Comparison of ENCODE assay signal across 22 mouse cellular contexts in genomic region chr3:151331906-151332305, GRCm38 (mm10).
DNase-seq lines count a peak whose midpoint lies in the region; ATAC-seq and TF ChIP-seq lines count a peak whose summit lies in the region.
"Had no signal": no experiment of that assay in that cellular context is flagged by ENCODE, and none has a peak within 500 bp of the region (broad histone marks: within the 10 kb centered on the region; RNA-seq: fewer than 3 reads in every experiment).

No protein-coding gene starts in this region.

- intact Hi-C loops in left cerebral cortex, postnatal 14 days (cut with DNase I): no loop called here

- TF ChIP-seq CTCF in kidney, postnatal 0 days (IDR thresholded peaks at IDR 0.05; ENCODE audit: low read depth): no peak

- no peak overlapping the region for H3K4me3 ChIP-seq in heart, embryonic 11.5 days (ENCODE audit: low read depth, low read length)
- no peak overlapping the region for H3K4me3 ChIP-seq in kidney, postnatal 0 days (replicated peaks; ENCODE audit: low read depth, low read length)
- H3K4me3 ChIP-seq in embryonic facial prominence, embryonic 11.5 days (ENCODE audit: low read depth, low read length): no peak overlapping the region
- H3K4me3 ChIP-seq: hindbrain, embryonic 13.5 days; intestine, embryonic 15.5 days; midbrain, embryonic 15.5 days; myocyte; neural tube, embryonic 15.5 days had no signal

- H3K9ac ChIP-seq in heart, embryonic 11.5 days (ENCODE audit: low read depth, low read length): no peak overlapping the region
- H3K9ac ChIP-seq in kidney, postnatal 0 days (ENCODE audit: low read depth, low read length): no peak overlapping the region
- H3K9ac ChIP-seq in embryonic facial prominence, embryonic 11.5 days (replicated peaks; ENCODE audit: low read length): no peak overlapping the region
- H3K9ac ChIP-seq: hindbrain, embryonic 13.5 days; intestine, embryonic 15.5 days; midbrain, embryonic 15.5 days; neural tube, embryonic 15.5 days had no signal

- no peak for ATAC-seq in heart, embryonic 11.5 days (replicated peaks; ENCODE audit: insufficient number of reproducible peaks, low FRiP score, low TSS enrichment)
- ATAC-seq in kidney, postnatal 0 days (replicated peaks; ENCODE audit: low FRiP score, low read depth): no peak
- 0 out of 2 replicates have a peak, but pooled peaks have one; percentile 20 for ATAC-seq in embryonic facial prominence, embryonic 11.5 days (replicated peaks; ENCODE audit: insufficient number of reproducible peaks, low FRiP score, low TSS enrichment, low read depth)
- ATAC-seq: forebrain, embryonic 14.5 days; intestine, embryonic 15.5 days; midbrain, embryonic 15.5 days had no signal

- H3K4me1 ChIP-seq in heart, embryonic 11.5 days (ENCODE audit: control insufficient read depth, insufficient read depth, low read length): peaks cover 3% of the 10 kb centered on the region; the same call in 1 of the 2 replicates
- no peaks in the 10 kb centered on the region for H3K4me1 ChIP-seq in kidney, postnatal 0 days (replicated peaks; ENCODE audit: insufficient read depth, low read length)
- no peaks in the 10 kb centered on the region for H3K4me1 ChIP-seq in embryonic facial prominence, embryonic 11.5 days (ENCODE audit: control insufficient read depth, insufficient read depth, low read length)
- H3K4me1 ChIP-seq: intestine, embryonic 15.5 days had no signal

- no peaks in the 10 kb centered on the region for H3K9me3 ChIP-seq in heart, embryonic 11.5 days (replicated peaks; ENCODE audit: control insufficient read depth, low read length)
- no peaks in the 10 kb centered on the region for H3K9me3 ChIP-seq in kidney, postnatal 0 days (replicated peaks; ENCODE audit: low read length)
- no peaks in the 10 kb centered on the region for H3K9me3 ChIP-seq in embryonic facial prominence, embryonic 11.5 days (replicated peaks; ENCODE audit: control insufficient read depth, low read length)
- H3K9me3 ChIP-seq: hindbrain, embryonic 13.5 days; intestine, embryonic 15.5 days; midbrain, embryonic 15.5 days; neural tube, embryonic 15.5 days had no signal

- no peaks in the 10 kb centered on the region for H3K27me3 ChIP-seq in heart, embryonic 11.5 days (ENCODE audit: control insufficient read depth, insufficient read depth, low read length)
- H3K27me3 ChIP-seq in kidney, postnatal 0 days (ENCODE audit: insufficient read depth, low read length): no peaks in the 10 kb centered on the region
- H3K27me3 ChIP-seq in embryonic facial prominence, embryonic 11.5 days (ENCODE audit: control insufficient read depth, insufficient read depth, low read length): no peaks in the 10 kb centered on the region
- H3K27me3 ChIP-seq: hindbrain, embryonic 13.5 days; intestine, embryonic 15.5 days; midbrain, embryonic 15.5 days; neural tube, embryonic 15.5 days; Patski had no signal

- no peaks in the 10 kb centered on the region for H3K36me3 ChIP-seq in heart, embryonic 11.5 days (ENCODE audit: control insufficient read depth, insufficient read depth, low read length)
- H3K36me3 ChIP-seq in kidney, postnatal 0 days (ENCODE audit: insufficient read depth, low read length): no peaks in the 10 kb centered on the region
- no peaks in the 10 kb centered on the region for H3K36me3 ChIP-seq in embryonic facial prominence, embryonic 11.5 days (replicated peaks; ENCODE audit: control insufficient read depth, insufficient read depth, low read depth, low read length)
- H3K36me3 ChIP-seq: hindbrain, embryonic 13.5 days; intestine, embryonic 15.5 days; midbrain, embryonic 15.5 days; neural tube, embryonic 15.5 days had no signal

- 29% methylated on average over 2 of the region's 2 CpGs for WGBS in heart, embryonic 11.5 days (ENCODE audit: insufficient replicate concordance)
- WGBS in kidney, postnatal 0 days: 61% methylated on average over 2 of the region's 2 CpGs
- 40% methylated on average over 2 of the region's 2 CpGs for WGBS in embryonic facial prominence, embryonic 11.5 days

- DNase-seq in heart, adult 11 months: peak; percentile 92
- DNase-seq in kidney, postnatal 0 days (ENCODE audit: low spot score): peak; percentile 19
- DNase-seq in kidney, postnatal 36 days: no peak
- DNase-seq in embryonic facial prominence, embryonic 11.5 days (ENCODE audit: low spot score): peak; percentile 51
- no peak for DNase-seq in B cell, adult 2 months
- DNase-seq in left cerebral cortex, postnatal 14 days (ENCODE audit: low spot score in 2 of 2): no peak
- DNase-seq: adrenal gland, adult 8-10 months; cerebellum, adult 11 months; kidney, postnatal 25 days; lung, adult 18-20 months; lung, postnatal 14 days; spleen, adult 18-20 months; thymus, postnatal 36 days had no signal

- no peak overlapping the region for H3K27ac ChIP-seq in heart, embryonic 11.5 days (ENCODE audit: low read depth, low read length)
- no peak overlapping the region for H3K27ac ChIP-seq in kidney, postnatal 0 days
- H3K27ac ChIP-seq in embryonic facial prominence, embryonic 11.5 days (replicated peaks; ENCODE audit: low read depth, low read length): peak overlapping the region; percentile 30; the same call in 1 of the 2 replicates
- H3K27ac ChIP-seq: hindbrain, embryonic 13.5 days; intestine, embryonic 15.5 days; midbrain, embryonic 15.5 days; neural tube, embryonic 15.5 days had no signal

- H3K4me2 ChIP-seq in heart, embryonic 11.5 days: no peak overlapping the region
- no peak overlapping the region for H3K4me2 ChIP-seq in kidney, postnatal 0 days (ENCODE audit: low read length)
- no peak overlapping the region for H3K4me2 ChIP-seq in embryonic facial prominence, embryonic 11.5 days (ENCODE audit: low read depth, low read length)
- H3K4me2 ChIP-seq: hindbrain, embryonic 13.5 days; intestine, embryonic 15.5 days; liver, embryonic 11.5 days; midbrain, embryonic 15.5 days; neural tube, embryonic 15.5 days had no signal

Comparison
In these comparisons a context has a peak if more than half of its experiments do, and no peak if none do; other contexts are left out.
1. DNase-seq: peak in heart, adult 11 months (single experiment), kidney, postnatal 0 days (single experiment) and embryonic facial prominence, embryonic 11.5 days (single experiment); none in kidney, postnatal 36 days (0 of 2), B cell, adult 2 months (0 of 2) and left cerebral cortex, postnatal 14 days (0 of 2).